Mouse (Mus musculus) CH12F3 (cell line): ENCODE results near the gene Pcp4.

ENCODE experiments used
- in situ Hi-C: fragments of 300-500 bp; cut with MboI; formaldehyde crosslinking; loops from 2 replicates; pipeline ENCODE4 v1.14.3; 2020; ENCODE audit warnings: low sequenced_read_pairs

Pcp4 gene

DNA sequence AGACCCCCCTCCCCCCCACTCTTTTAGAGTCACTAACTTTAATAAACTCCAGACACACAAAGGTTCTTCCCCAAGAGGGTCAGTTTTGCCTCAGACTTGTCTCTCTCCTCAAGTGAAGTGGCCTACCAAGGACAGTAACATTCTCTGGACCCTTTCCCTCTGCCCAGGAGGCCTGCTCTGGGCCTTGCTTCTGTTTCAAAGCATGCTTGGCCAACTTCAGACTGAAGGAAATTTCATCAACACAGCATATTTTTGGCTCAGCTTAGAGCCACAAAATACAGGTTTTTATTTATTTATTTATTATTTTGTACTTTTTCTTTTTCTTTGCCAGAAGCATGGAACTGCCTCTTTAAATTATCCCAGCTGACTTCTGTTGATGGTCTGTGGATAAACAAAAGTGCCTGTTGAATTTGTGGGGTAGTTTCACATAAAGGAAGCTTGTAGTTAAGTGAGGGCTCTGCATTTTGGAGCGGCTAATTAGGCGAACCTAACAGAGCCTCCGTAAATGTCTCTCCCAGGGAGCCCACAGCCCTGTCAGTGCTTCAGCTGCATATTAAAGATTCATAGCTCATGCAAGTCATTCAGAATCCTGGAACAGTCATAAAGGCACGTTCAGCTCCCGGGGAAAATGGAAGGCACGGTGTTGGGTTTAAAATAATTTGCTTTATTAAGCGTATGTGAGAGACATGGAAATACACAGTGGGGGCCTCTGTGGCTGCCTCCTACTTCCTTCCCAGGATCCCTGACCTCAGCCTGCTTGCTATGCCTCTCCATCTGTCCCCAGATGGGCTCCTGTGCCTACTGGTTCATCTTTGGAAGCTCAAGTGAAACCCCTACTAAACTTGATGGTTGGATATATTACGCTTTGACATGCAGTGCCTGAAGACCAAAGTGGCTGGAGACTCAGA, 96.2 kb downstream of the Pcp4 start:
- in situ Hi-C loops = no loop called here

DNA sequence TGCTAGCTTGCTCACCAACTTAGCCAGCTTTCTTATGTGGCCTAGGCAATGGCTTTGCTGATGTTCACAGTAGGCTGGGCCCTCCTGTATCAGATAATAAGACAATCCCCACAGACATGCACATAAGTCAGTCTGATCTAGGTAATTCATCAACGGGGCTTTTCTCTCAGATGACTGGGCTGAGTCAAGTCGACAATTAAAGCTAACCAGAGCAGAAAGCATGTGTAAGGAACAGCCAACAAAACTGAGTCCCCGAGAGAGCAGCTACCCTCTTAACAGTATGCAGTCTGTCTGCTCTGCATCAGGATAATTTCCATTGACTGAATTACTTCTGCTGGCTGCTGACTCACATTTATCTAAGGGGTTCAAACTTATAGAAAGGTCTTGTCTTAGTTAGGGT, 100.0 kb downstream of the Pcp4 start:
- in situ Hi-C loops = no loop called here
